Mouse (Mus musculus) kidney, adult 2 months (tissue): Measurements from ENCODE around the gene Ybx1. TPM values are rescaled to one million over a fixed set of nuclear protein-coding genes. Genes with fewer than 3 reads are reported as not detected.

ENCODE experiments used
- DNase-seq: peaks from one replicate; pipeline ENCODE4 v3.0.0; 2021
- H3K27ac ChIP-seq: fragments of 200-500 bp; 2 replicates; pipeline ENCODE4 v1.5.1; 2012; ENCODE audit warnings: low read depth, low read length, control low read depth, inconsistent platforms; ENCODE audit not compliant: insufficient read depth
- H3K27me3 ChIP-seq: fragments of 200-500 bp; replicated peaks from 2 replicates; pipeline ENCODE4 v1.6.1; 2012; ENCODE audit warnings: mild to moderate bottlenecking, moderate library complexity, low read length, inconsistent platforms; ENCODE audit not compliant: control insufficient read depth, insufficient read depth
- H3K36me3 ChIP-seq: fragments of 200-500 bp; 2 replicates; pipeline ENCODE4 v1.6.1; 2012; ENCODE audit warnings: mild to moderate bottlenecking, moderate library complexity, low read length, inconsistent platforms; ENCODE audit not compliant: control insufficient read depth, insufficient read depth
- H3K4me1 ChIP-seq: fragments of 200-500 bp; 2 replicates; pipeline ENCODE4 v1.6.1; 2011; ENCODE audit warnings: low read length; ENCODE audit not compliant: control insufficient read depth, insufficient read depth
- H3K4me3 ChIP-seq: fragments of 200-500 bp; 2 replicates; pipeline ENCODE4 v1.5.1; 2011; ENCODE audit warnings: mild to moderate bottlenecking, low read depth, low read length, control low read depth; ENCODE audit not compliant: insufficient read depth
- CTCF ChIP-seq: fragments of 200-500 bp; conservative IDR thresholded peaks from 2 replicates; pipeline ENCODE4 v1.5.1; 2011; ENCODE audit warnings: low read depth, mild to moderate bottlenecking, control low read depth, low read length, moderate library complexity, mixed read lengths; ENCODE audit not compliant: insufficient read depth, insufficient read length
- POLR2A ChIP-seq: fragments of 200-500 bp; IDR thresholded peaks from one replicate; pipeline ENCODE4 v1.6.1; 2011; ENCODE audit warnings: low read depth, low read length, control low read depth
- WGBS: fragments of 180-500 bp; shearing (Covaris S2); methylation state at CpG from one replicate; pipeline ENCODE4 v1.1.7; 2018; 5-methylcytosine and 5-hydroxymethylcytosine counted together
- polyA plus RNA-seq: library from polyadenylated mRNA; depleted of rRNA; stranded (reverse); fragments of >200 nt; gene quantifications from 2 replicates; pipeline ENCODE4 v1.2.3, GENCODE M21; 2012

Gene Ybx1
- polyA plus RNA-seq, 1 experiment, result 242 TPM

DNA sequence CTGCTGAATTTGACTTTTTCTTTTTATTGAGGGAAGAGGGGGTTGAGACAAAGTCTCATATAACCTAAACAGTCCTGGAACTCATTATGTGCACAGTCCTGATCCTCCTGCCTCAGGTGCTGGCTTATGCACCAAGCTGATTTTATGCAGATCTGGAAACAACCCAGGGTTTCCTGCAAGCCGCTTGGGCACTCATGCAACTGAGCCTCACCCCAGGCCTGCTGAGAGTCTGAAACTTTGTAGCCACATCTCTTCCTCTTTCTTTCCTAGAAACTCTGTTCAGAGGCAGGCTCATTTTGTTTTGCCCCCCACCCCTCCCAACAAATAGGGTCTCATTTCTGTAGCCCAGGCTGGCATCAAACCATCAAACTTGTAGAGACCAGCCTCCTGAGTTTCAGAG is 19.4 kb upstream of the Ybx1 start:
- H3K36me3 ChIP-seq, result 0 out of 2 replicates have a peak, but pooled peaks cover 2% of the 10 kb centered on the region
- no peaks in the 10 kb centered on the region for H3K4me1 ChIP-seq
- no peak overlapping the region for H3K4me3 ChIP-seq
- TF ChIP-seq POLR2A, result no peak
- TF ChIP-seq CTCF, result no peak
- no peaks in the 10 kb centered on the region for H3K27me3 ChIP-seq
- 90% methylated on average over 1 of the region's 1 CpGs for WGBS
- no peak for DNase-seq
- no peak overlapping the region for H3K27ac ChIP-seq

DNA sequence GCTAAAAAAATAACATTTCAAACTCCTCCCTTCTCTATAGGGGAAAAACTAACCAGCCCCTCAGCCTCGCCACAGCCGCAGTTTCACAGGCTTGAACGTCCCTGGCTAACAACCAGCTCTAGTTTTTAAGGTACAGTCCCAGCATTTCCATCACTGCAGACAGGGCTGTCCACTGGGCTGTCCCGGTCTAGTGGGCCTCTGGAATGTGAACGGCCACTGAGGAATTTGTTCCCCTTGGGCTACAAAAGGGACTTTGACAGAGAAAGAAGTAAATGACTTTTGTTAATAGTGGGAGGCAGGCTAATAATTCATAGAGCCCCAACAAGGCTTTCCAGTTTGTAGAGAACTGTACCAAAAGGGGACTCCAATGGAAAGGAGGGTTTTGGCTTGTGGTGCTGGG is 11.0 kb upstream of the Ybx1 start:
- Histone ChIP-seq H3K27ac (peak overlapping the region; percentile 81), H3K27me3 (no peaks in the 10 kb centered on the region), H3K4me3 (no peak overlapping the region), H3K36me3 (no peaks in the 10 kb centered on the region), H3K4me1 (peaks cover 27% of the 10 kb centered on the region)
- 38% methylated on average over 5 of the region's 5 CpGs for WGBS
- TF ChIP-seq CTCF, result no peak
- DNase-seq, result peak; percentile 94

DNA sequence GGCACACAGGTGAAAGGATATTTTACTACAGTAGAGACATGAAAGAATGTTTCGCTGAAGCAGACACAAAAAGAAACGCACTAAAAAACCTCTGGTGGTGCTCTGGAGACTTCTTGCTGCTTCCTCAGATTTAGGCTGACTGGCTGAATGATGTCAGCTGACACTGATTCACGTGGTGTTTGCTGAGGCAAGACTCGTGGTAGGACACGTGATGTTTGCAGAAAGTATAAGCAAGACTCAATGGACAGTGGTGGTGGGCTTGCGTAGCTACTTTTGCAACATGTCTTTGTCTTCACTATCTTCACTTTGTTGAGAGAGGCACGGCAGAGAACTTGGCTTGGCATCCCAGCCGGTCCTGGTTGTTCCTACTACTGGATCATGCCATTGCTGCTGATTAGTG is 8.9 kb upstream of the Ybx1 start:
- H3K27ac ChIP-seq, result peak overlapping the region; percentile 64
- H3K4me3 ChIP-seq, result no peak overlapping the region
- TF ChIP-seq POLR2A (no peak), CTCF (no peak)
- H3K4me1 ChIP-seq, result peaks cover 27% of the 10 kb centered on the region
- H3K36me3 ChIP-seq, result no peaks in the 10 kb centered on the region
- WGBS, result 69% methylated on average over 8 of the region's 8 CpGs
- H3K27me3 ChIP-seq, result no peaks in the 10 kb centered on the region
- DNase-seq, result peak; percentile 61

DNA sequence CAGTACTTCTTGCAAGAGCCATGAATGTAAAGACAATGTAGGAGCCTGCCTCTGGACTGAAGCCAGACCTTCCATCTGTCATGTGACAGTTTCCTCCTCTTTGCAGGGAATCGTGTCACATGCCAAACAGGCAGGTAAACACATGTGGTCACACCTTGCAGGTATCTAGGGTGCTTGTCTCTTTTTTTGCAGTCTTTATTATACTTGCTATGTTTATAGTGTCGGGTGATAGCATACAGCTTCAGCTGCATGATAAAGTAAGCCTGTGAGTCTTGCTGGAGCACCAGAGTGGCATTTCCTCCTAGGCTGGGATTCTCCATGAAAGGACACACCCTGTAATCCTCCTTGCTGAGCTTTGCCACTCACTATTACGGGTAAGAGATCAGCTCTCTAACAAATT is 7.4 kb upstream of the Ybx1 start:
- DNase-seq, result no peak
- Histone ChIP-seq H3K4me3 (no peak overlapping the region), H3K36me3 (no peaks in the 10 kb centered on the region), H3K27ac (no peak overlapping the region), H3K27me3 (no peaks in the 10 kb centered on the region), H3K4me1 (peaks cover 20% of the 10 kb centered on the region)
- no peak for TF ChIP-seq CTCF
- no peak for TF ChIP-seq POLR2A
- 72% methylated on average over 3 of the region's 3 CpGs for WGBS

DNA sequence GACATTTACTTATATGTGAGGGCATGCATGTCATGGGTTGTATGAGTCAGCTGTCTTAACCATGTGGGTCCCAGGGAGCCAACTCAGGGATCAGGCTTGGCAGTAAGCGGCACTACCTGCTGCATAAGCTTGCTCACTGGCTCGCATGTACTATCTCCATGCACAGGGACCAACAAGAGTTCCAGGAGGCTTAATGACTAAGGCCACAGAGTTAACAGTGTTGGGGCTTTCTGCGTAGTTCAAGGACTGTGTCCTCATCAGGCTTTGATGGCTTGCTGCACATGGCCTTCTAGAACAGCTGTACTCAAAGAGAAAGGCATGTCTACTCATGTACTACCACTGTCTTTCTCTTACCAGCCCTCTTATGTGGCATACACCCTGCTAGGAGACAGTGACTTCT is 6.4 kb upstream of the Ybx1 start:
- no peaks in the 10 kb centered on the region for H3K36me3 ChIP-seq
- peaks cover 12% of the 10 kb centered on the region; the same call in 1 of the 2 replicates for H3K4me1 ChIP-seq
- WGBS, result 95% methylated on average over 3 of the region's 3 CpGs
- TF ChIP-seq CTCF, result no peak
- no peak for TF ChIP-seq POLR2A
- no peak for DNase-seq
- H3K27ac ChIP-seq, result no peak overlapping the region
- no peaks in the 10 kb centered on the region for H3K27me3 ChIP-seq
- H3K4me3 ChIP-seq, result no peak overlapping the region

DNA sequence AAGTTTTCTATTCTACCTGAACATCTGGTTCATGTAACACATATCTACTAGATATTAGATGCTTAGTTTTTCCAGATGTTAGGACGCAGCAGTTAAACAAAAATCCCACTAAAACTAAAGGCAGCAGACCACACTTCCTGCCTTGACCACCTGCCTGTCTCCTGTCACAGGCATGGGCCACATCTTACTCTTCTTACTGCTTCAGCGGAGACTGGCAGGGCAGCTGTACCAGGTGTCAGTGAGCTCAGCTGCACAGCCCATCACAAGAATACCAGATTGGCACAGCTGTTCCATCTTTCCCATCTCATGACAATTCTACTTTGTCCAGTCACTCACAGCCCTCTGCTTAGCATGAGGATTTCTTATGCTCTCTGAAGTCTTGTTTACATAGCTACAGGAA is 3.0 kb upstream of the Ybx1 start:
- peaks cover 7% of the 10 kb centered on the region; the same call in 1 of the 2 replicates for H3K4me1 ChIP-seq
- no peak for DNase-seq
- WGBS, result 79% methylated on average over 2 of the region's 2 CpGs
- H3K4me3 ChIP-seq, result no peak overlapping the region
- H3K36me3 ChIP-seq, result no peaks in the 10 kb centered on the region
- H3K27ac ChIP-seq, result no peak overlapping the region
- TF ChIP-seq CTCF, result no peak
- no peak for TF ChIP-seq POLR2A
- H3K27me3 ChIP-seq, result no peaks in the 10 kb centered on the region

DNA sequence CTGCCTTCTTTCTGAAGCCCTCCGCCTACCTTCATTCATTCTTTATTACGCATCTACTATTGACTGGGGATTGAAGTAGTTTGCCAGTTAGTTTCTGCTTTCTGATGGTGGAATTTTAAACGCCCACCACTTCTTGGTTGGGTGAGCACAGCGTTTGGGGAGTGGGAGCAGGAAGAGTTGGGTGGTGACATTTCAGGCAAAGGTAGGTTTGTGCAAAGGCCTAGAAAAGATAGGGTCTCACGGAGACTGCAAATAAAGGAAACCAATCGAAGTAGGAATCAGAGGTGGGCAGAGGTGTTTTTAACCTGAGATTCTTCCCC is 690 bp upstream of the Ybx1 start:
- peak overlapping the region; percentile 79 for H3K4me3 ChIP-seq
- no peak for TF ChIP-seq CTCF
- no peak for TF ChIP-seq POLR2A

DNA sequence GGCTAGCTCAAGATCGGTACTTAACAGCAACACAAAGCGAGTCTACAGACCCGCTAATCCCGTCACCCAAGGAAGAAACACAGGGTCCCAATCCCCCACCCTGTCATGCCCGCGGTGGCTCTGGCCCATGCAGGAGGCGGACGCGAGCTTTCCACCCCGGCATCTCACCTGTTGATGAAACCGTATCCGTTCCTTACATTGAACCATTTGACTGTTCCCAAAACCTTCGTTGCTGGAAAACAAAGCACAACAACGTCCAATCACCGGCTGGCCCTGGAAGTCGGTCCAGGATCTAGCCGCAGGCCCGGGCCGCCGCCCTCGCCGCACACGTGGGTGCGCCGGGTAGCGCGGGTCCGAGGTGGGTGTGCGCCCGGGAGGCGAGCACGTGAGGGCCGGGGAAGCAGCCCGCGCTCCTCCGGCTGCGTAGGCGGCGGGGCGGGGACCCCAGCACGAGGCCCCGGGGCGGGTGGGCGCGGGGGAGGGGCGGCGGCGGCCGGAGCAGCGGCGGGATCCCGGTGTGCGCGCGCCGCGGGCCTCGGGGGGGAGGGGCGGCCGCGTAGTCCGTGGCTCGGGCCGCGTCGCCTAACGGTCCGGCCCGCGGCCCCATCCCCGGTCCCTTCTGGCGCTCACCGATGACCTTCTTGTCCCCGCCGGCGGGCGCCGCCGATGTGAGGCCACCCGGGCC is 688 bp downstream of the Ybx1 start:
- under 1% methylated on average over 73 of the region's 80 CpGs for WGBS
- Histone ChIP-seq H3K27ac (peak overlapping the region; percentile 3; the same call in 1 of the 2 replicates), H3K4me3 (peak overlapping the region; percentile 89), H3K27me3 (no peaks in the 10 kb centered on the region), H3K36me3 (peaks cover 2% of the 10 kb centered on the region; the same call in 1 of the 2 replicates), H3K4me1 (peaks cover 12% of the 10 kb centered on the region; the same call in 1 of the 2 replicates)
- TF ChIP-seq CTCF (no peak), POLR2A (no peak)
- DNase-seq, result peak; percentile 36

More for the DNA sequence above, 690 bp upstream of the Ybx1 start:
- peaks cover 2% of the 10 kb centered on the region; the same call in 1 of the 2 replicates for H3K36me3 ChIP-seq
- WGBS, result 10% methylated on average over 6 of the region's 6 CpGs
- no peak for DNase-seq
- no peak overlapping the region; the same call in 1 of the 2 replicates for H3K27ac ChIP-seq
- no peaks in the 10 kb centered on the region for H3K27me3 ChIP-seq
- peaks cover 10% of the 10 kb centered on the region; the same call in 1 of the 2 replicates for H3K4me1 ChIP-seq
